Mouse (Mus musculus) cerebellum, adult 18-20 months (tissue): ENCODE data around the gene Nxf1.

Source experiments
- DNase-seq, 2 experiments: peaks; one replicate each; pipeline ENCODE4 v3.0.0; 2021

Gene Nxf1

GRCm38 (mm10) chr19:8819596-8820423, 62.9 kb downstream of the Nxf1 start, which contains the start of gene Hnrnpul2:
Hnrnpul2 (plus strand) TSS chr19:8820010.
- peak; percentile 99 for DNase-seq
